Mouse (Mus musculus) CD4-positive, CD25-positive, alpha-beta regulatory T cell (primary cell): Measurements from ENCODE around the gene Ptpn1. TPM values are rescaled to one million over a fixed set of nuclear protein-coding genes. Genes with fewer than 3 reads are reported as not detected.

Source experiments
- polyA plus RNA-seq: library from polyadenylated mRNA; unstranded; fragments of 100-300 nt; shearing (Covaris generic); gene quantifications from one replicate; pipeline ENCODE4 v1.2.1, GENCODE M21; 2017

Gene Ptpn1
- 166 TPM for polyA plus RNA-seq

DNA sequence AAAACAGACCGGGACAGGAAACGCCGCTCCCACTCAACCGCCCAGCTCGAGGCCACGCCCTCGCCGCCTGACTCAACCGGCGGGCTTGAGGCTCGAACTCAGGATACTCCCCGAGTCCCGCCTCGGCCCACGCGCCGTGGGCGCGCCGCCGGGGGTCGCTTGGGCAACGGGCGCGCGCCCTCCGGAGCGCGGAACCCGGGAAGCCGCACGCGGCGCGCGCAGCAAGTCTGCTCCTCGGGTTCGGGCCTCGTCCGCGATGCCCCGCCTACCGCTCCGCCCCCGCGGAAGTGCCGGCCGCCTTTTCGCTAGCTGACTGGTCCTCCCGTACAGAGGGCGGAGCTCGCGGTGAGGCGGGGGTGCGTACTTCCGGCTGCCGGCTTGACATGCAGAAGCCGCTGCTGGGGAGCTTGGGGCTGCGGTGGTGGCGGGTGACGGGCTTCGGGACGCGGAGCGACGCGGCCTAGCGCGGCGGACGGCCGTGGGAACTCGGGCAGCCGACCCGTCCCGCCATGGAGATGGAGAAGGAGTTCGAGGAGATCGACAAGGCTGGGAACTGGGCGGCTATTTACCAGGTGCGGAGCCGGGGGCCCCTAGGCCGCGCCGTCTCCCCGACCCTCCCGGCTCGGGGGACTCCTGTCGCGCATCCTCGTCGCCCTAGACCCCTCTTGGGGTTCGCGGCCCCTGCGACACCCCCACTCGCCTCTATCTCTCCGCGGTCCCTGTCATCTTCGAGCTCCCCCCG is at the start of gene Ptpn1:
Ptpn1 (plus strand) TSS at position 73 of the 742 bp plus-strand sequence.

DNA sequence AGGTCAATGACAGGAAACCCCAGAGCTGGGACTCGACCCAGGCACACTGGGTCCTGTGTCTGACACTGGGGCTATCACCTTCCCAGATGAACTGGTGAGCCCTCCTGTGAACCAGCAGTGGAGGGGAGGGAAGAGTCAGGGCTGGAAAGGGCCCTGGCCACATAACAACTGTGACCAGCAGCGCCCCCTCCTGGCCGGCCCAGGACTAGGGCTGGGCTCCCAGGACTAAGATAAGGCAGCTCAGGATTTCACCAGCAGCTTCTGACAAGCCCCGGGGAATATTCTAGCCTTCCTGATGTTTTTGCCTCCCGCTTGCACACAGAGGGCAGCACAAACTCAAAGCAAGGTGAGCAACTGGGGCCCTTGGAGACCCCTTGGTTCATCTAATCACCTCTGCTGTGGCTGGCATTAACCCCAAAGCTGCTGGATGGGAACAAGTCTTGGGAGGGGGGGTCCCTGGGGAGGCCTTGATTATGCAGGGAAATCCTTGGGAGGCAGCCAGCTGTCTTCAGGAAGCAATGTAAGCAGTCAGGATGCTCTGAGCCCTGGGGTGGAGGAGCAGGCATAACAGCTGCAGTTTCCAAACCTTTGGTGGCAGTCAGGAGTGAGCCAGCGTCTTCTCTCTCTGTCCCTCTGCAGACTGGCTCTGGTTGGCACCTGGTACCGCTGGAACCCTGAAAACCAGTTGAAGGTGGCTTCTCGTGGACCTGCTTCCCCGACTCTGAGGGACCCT is 78.2 kb downstream of the Ptpn1 start, which contains the start of gene Ripor3:
Ripor3 (minus strand) TSS at position 683 of the 733 bp plus-strand sequence.

Other genes with a start within 250 kb of the Ptpn1 start
- gene Cebpb, start 243.1 kb upstream of the Ptpn1 start, polyA plus RNA-seq, result 32.0 TPM
- 98.1 TPM for gene Tmem189, start 242.2 kb upstream of the Ptpn1 start, polyA plus RNA-seq
- 0.77 TPM for gene Ripor3, start 78.6 kb downstream of the Ptpn1 start, polyA plus RNA-seq
- gene Pard6b, start 148.9 kb downstream of the Ptpn1 start, polyA plus RNA-seq, result 6.9 TPM